Mouse (Mus musculus): ENCODE measurements around the gene Tubgcp4. TPM values are rescaled to one million over a fixed set of nuclear protein-coding genes. Genes with fewer than 3 reads are reported as not detected.

The Tubgcp4 gene
- polyA plus RNA-seq, 1 experiment from 2014 or later = 19.0 TPM

DNA sequence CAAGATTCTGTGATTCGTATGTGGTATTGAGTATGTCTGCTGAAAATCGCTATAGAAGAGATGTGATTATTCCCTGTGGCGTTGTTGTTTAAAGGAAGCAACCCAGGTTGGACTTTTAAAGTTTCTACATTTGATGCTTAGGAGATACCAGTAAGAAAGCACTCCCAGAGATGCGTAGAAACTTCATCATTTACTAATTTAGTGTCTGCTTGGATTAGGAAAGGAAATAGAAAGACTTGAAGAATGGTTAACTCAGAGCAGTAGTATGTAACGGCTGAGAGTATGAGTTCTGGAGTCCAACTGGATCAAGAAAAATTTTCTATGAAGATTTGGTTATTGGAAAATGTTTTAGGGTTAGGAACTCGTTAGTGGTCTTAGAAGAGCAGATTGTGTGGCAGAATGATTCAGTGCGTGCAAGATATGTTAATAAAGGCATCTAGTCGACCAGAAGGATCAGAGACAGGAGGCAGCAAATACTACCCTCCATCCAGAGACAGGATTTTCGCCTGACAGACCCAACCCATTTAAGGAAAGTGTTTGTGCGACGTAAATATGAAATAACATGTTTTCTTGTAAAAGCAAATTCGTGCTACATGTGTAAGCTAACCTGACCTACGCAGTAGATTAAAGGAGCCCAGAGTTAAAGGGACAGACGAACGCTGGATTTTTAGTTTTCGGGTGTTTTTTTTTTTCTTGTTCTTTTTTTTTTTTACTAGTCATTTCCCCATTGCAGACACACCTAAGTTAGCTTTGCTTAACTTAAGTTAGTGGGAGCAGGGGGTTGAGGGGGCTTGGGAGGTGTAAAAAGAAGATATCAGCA is 29.0 kb upstream of the Tubgcp4 start:
- Histone ChIP-seq H3K4me3 (ENCODE audit: low read depth, low read length) (peak overlapping the region; percentile 89), H3K4me1 (ENCODE audit: control insufficient read depth, low read depth, low read length) (peaks cover 28% of the 10 kb centered on the region), H3K9me3 (replicated peaks; ENCODE audit: control insufficient read depth, low read length) (no peaks in the 10 kb centered on the region), H3K27ac (ENCODE audit: low read length) (peak overlapping the region; percentile 92), H3K9ac (ENCODE audit: low read depth, low read length) (peak overlapping the region; percentile 93), H3K36me3 (ENCODE audit: control insufficient read depth, insufficient read depth) (peaks cover 7% of the 10 kb centered on the region), H3K27me3 (ENCODE audit: control insufficient read depth, insufficient read depth, low read depth, low read length) (no peaks in the 10 kb centered on the region), H3K4me2 (ENCODE audit: low read depth, low read length) (peak overlapping the region; percentile 90)
- WGBS (ENCODE audit: insufficient replicate concordance) = 66% methylated on average over 16 of the region's 16 CpGs
- no peak for ATAC-seq (ENCODE audit: low read depth)

DNA sequence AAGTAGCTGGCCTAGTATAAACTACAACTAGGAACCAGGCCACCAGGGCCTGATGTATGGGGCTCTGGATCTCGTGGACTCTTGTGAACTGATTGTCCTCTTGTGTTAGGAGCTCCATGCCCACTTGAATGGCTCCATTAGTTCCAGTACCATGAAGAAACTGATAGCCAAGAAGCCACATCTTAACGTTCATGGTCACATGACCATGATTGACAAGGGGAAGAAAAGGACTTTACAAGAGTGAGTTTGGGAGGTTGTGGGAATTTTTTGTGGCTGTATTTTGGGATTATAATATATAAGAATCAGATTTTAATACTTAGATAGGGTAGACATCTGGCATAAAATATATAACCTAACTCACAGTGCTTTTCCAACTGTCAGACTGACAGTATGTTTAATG is 28.0 kb upstream of the Tubgcp4 start:
- H3K4me2 ChIP-seq (ENCODE audit: low read depth, low read length) = no peak overlapping the region
- H3K4me3 ChIP-seq (ENCODE audit: low read depth, low read length) = no peak overlapping the region
- H3K27me3 ChIP-seq (ENCODE audit: control insufficient read depth, insufficient read depth, low read depth, low read length) = no peaks in the 10 kb centered on the region
- peaks cover 28% of the 10 kb centered on the region for H3K4me1 ChIP-seq (ENCODE audit: control insufficient read depth, low read depth, low read length)
- no peak overlapping the region for H3K27ac ChIP-seq (ENCODE audit: low read length)
- H3K9ac ChIP-seq (ENCODE audit: low read depth, low read length) = no peak overlapping the region
- H3K36me3 ChIP-seq (ENCODE audit: control insufficient read depth, insufficient read depth) = peaks cover 10% of the 10 kb centered on the region
- 54% methylated on average over 2 of the region's 2 CpGs for WGBS (ENCODE audit: insufficient replicate concordance)
- ATAC-seq (ENCODE audit: low read depth) = no peak
- no peaks in the 10 kb centered on the region for H3K9me3 ChIP-seq (replicated peaks; ENCODE audit: control insufficient read depth, low read length)

GRCm38 (mm10) chr2:121149679-121150078 is 20.8 kb upstream of the Tubgcp4 start:
- no peak overlapping the region for H3K4me3 ChIP-seq (ENCODE audit: low read depth, low read length)
- no peak overlapping the region for H3K9ac ChIP-seq (ENCODE audit: low read depth, low read length)
- no peaks in the 10 kb centered on the region for H3K27me3 ChIP-seq (ENCODE audit: control insufficient read depth, insufficient read depth, low read depth, low read length)
- no peaks in the 10 kb centered on the region for H3K9me3 ChIP-seq (replicated peaks; ENCODE audit: control insufficient read depth, low read length)
- no peak overlapping the region for H3K4me2 ChIP-seq (ENCODE audit: low read depth, low read length)
- H3K36me3 ChIP-seq (ENCODE audit: control insufficient read depth, insufficient read depth) = peaks cover 15% of the 10 kb centered on the region
- H3K4me1 ChIP-seq (ENCODE audit: control insufficient read depth, low read depth, low read length) = no peaks in the 10 kb centered on the region
- 55% methylated on average over 5 of the region's 5 CpGs for WGBS (ENCODE audit: insufficient replicate concordance)
- no peak for ATAC-seq (ENCODE audit: low read depth)
- no peak overlapping the region for H3K27ac ChIP-seq (ENCODE audit: low read length)

GRCm38 (mm10) chr2:121153100-121153499 is 17.4 kb upstream of the Tubgcp4 start:
- no peaks in the 10 kb centered on the region for H3K4me1 ChIP-seq (ENCODE audit: control insufficient read depth, low read depth, low read length)
- H3K27me3 ChIP-seq (ENCODE audit: control insufficient read depth, insufficient read depth, low read depth, low read length) = no peaks in the 10 kb centered on the region
- WGBS (ENCODE audit: insufficient replicate concordance) = 77% methylated on average over 3 of the region's 3 CpGs
- ATAC-seq (ENCODE audit: low read depth) = no peak
- H3K36me3 ChIP-seq (ENCODE audit: control insufficient read depth, insufficient read depth) = peaks cover 14% of the 10 kb centered on the region
- no peak overlapping the region for H3K4me2 ChIP-seq (ENCODE audit: low read depth, low read length)
- H3K9me3 ChIP-seq (replicated peaks; ENCODE audit: control insufficient read depth, low read length) = no peaks in the 10 kb centered on the region
- H3K4me3 ChIP-seq (ENCODE audit: low read depth, low read length) = no peak overlapping the region
- no peak overlapping the region for H3K27ac ChIP-seq (ENCODE audit: low read length)
- no peak overlapping the region for H3K9ac ChIP-seq (ENCODE audit: low read depth, low read length)

- Histone ChIP-seq H3K36me3 (ENCODE audit: control insufficient read depth, insufficient read depth) (peaks cover 5% of the 10 kb centered on the region; the same call in 1 of the 2 replicates), H3K27me3 (ENCODE audit: control insufficient read depth, insufficient read depth, low read depth, low read length) (no peaks in the 10 kb centered on the region), H3K4me3 (ENCODE audit: low read depth, low read length) (peak overlapping the region; percentile 98), H3K4me2 (ENCODE audit: low read depth, low read length) (peak overlapping the region; percentile 74), H3K4me1 (ENCODE audit: control insufficient read depth, low read depth, low read length) (peaks cover 22% of the 10 kb centered on the region), H3K9me3 (replicated peaks; ENCODE audit: control insufficient read depth, low read length) (no peaks in the 10 kb centered on the region), H3K27ac (ENCODE audit: low read length) (no peak overlapping the region), H3K9ac (ENCODE audit: low read depth, low read length) (peak overlapping the region; percentile 10; the same call in 1 of the 2 replicates)
- no peak for ATAC-seq (ENCODE audit: low read depth)
- 45% methylated on average over 4 of the region's 4 CpGs for WGBS (ENCODE audit: insufficient replicate concordance)
Observed at GRCm38 (mm10) chr2:121169173-121169572, 1.3 kb upstream of the Tubgcp4 start.

GRCm38 (mm10) chr2:121169902-121170301 is 552 bp upstream of the Tubgcp4 start:
- Histone ChIP-seq H3K4me2 (ENCODE audit: low read depth, low read length) (peak overlapping the region; percentile 74), H3K27me3 (ENCODE audit: control insufficient read depth, insufficient read depth, low read depth, low read length) (no peaks in the 10 kb centered on the region), H3K4me1 (ENCODE audit: control insufficient read depth, low read depth, low read length) (peaks cover 22% of the 10 kb centered on the region), H3K9ac (ENCODE audit: low read depth, low read length) (peak overlapping the region; percentile 96), H3K4me3 (ENCODE audit: low read depth, low read length) (peak overlapping the region; percentile 98), H3K27ac (ENCODE audit: low read length) (peak overlapping the region; percentile 94), H3K9me3 (replicated peaks; ENCODE audit: control insufficient read depth, low read length) (no peaks in the 10 kb centered on the region), H3K36me3 (ENCODE audit: control insufficient read depth, insufficient read depth) (peaks cover 5% of the 10 kb centered on the region; the same call in 1 of the 2 replicates)
- WGBS (ENCODE audit: insufficient replicate concordance) = 8% methylated on average over 9 of the region's 9 CpGs
- ATAC-seq (ENCODE audit: low read depth) = no peak

DNA sequence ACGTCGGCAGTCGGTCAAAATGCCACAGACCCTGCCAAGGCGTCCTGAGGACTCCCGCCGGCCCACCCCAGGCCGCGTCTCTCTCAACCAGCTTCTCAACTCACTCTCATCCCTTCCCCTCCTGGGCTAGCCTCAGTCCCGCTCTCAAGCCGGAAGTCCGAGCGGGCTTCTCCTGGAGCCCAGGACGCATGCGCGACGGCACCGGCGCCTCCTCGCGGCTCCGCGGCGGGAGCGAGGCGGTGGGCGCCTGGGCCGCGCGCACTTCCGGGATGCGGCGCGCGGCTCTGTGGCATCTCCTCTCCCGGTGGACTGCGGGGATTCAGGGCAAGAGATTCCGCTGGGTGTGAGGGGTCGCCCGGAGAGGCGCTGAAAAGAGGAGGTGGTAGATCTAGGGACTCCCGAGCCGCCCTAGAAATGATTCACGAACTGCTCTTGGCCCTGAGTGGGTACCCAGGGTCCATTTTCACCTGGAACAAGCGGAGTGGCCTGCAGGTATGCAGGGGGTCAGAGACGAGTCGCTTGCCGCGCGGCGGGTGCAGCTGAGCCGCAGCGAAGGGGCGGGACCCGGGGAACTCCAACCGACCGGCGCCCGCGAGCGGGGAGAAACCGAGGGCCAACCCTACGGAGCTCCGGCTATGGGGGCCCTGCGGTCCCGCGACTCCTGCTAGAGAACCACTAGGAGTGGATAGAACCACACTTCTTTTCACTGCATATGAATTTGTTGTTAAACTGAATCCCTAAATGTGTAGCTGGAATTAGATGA is 707 bp downstream of the Tubgcp4 start, which contains the start of gene Zscan29:
Gene Zscan29 (minus strand): TSS at position 146 of the 763 bp plus-strand sequence.
- ATAC-seq (ENCODE audit: low read depth) = peak; percentile 95
- WGBS (ENCODE audit: insufficient replicate concordance) = under 1% methylated on average over 66 of the region's 66 CpGs
- no peaks in the 10 kb centered on the region for H3K9me3 ChIP-seq (replicated peaks; ENCODE audit: control insufficient read depth, low read length)

GRCm38 (mm10) chr2:121178828-121179479 is 8.5 kb downstream of the Tubgcp4 start:
- 81% methylated on average over 3 of the region's 3 CpGs for WGBS (ENCODE audit: insufficient replicate concordance)
- peaks cover 18% of the 10 kb centered on the region for H3K36me3 ChIP-seq (ENCODE audit: control insufficient read depth, insufficient read depth)

More for the DNA sequence above, 707 bp downstream of the Tubgcp4 start, which contains the start of gene Zscan29:
- peak within 1 kb of the TSS; percentile 98 for H3K4me3 ChIP-seq (ENCODE audit: low read depth, low read length)
- H3K9ac ChIP-seq (ENCODE audit: low read depth, low read length) = peak within 1 kb of the TSS; percentile 96
- peak within 1 kb of the TSS; percentile 74 for H3K4me2 ChIP-seq (ENCODE audit: low read depth, low read length)
- H3K4me1 ChIP-seq (ENCODE audit: control insufficient read depth, low read depth, low read length) = peaks cover 22% of the 10 kb centered on the region
- H3K36me3 ChIP-seq (ENCODE audit: control insufficient read depth, insufficient read depth) = peaks cover 4% of the 10 kb centered on the region; the same call in 1 of the 2 replicates
- H3K27ac ChIP-seq (ENCODE audit: low read length) = peak within 1 kb of the TSS; percentile 94
- no peaks in the 10 kb centered on the region for H3K27me3 ChIP-seq (ENCODE audit: control insufficient read depth, insufficient read depth, low read depth, low read length)

More at GRCm38 (mm10) chr2:121178828-121179479, 8.5 kb downstream of the Tubgcp4 start:
- H3K4me2 ChIP-seq (ENCODE audit: low read depth, low read length) = no peak overlapping the region
- no peak for ATAC-seq (ENCODE audit: low read depth)
- no peak overlapping the region for H3K27ac ChIP-seq (ENCODE audit: low read length)
- H3K9me3 ChIP-seq (replicated peaks; ENCODE audit: control insufficient read depth, low read length) = no peaks in the 10 kb centered on the region
- H3K4me1 ChIP-seq (ENCODE audit: control insufficient read depth, low read depth, low read length) = no peaks in the 10 kb centered on the region
- H3K4me3 ChIP-seq (ENCODE audit: low read depth, low read length) = no peak overlapping the region
- no peak overlapping the region for H3K9ac ChIP-seq (ENCODE audit: low read depth, low read length)
- H3K27me3 ChIP-seq (ENCODE audit: control insufficient read depth, insufficient read depth, low read depth, low read length) = no peaks in the 10 kb centered on the region

Measured in liver, embryonic 16.5 days (tissue).